Mouse (Mus musculus) heart, adult 18-20 months (tissue): ENCODE results near the gene Gm8332. TPM values are rescaled to one million over a fixed set of nuclear protein-coding genes. Genes with fewer than 3 reads are reported as not detected.
"Not testable (repeated sequence)": the region's sequence is repeated elsewhere in the genome, so short reads cannot be mapped to it uniquely, and the experiment has no call there.

Source experiments
- DNase-seq, 2 experiments: peaks; one replicate each; pipeline ENCODE4 v3.0.0; 2021 to 2022; ENCODE audit warnings: mixed read lengths in 1 of 2
- long read RNA-seq, 2 experiments: library from polyadenylated mRNA; stranded (forward); transcript quantifications; one replicate each; pipeline ENCODE4 v2.0.0; 2021
- total RNA-seq, 2 experiments: library from RNA; stranded (reverse); gene quantifications; 2 replicates each; pipeline ENCODE4 v1.2.3; 2021

The Gm8332 gene
- total RNA-seq = not detected
- long read RNA-seq, experiment 1 = 0 reads
- long read RNA-seq, experiment 2 = 0 reads

DNA sequence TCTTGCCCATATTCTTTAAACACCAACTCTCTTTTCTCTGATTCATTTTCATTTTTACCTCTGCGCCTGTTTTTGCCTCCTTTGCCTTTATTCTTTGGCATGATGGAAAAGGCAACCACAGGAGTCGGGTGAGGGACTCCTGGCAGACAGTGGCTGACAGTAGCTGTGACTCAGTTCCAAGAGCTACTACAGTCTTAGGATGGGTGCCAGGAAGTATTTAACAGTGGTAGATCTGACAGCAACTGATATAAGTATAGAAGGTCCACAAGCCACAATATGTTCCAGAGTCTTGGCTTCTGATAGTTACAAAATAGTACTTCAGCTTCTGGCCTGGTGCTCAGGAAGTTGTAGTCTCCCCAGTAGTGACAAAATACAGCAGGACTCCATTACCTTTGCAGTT lies at the start of gene Gm8332:
Gene Gm8332, minus strand, starts transcription at position 101 of the 400 bp plus-strand sequence.
- not testable (repeated sequence) for DNase-seq

DNA sequence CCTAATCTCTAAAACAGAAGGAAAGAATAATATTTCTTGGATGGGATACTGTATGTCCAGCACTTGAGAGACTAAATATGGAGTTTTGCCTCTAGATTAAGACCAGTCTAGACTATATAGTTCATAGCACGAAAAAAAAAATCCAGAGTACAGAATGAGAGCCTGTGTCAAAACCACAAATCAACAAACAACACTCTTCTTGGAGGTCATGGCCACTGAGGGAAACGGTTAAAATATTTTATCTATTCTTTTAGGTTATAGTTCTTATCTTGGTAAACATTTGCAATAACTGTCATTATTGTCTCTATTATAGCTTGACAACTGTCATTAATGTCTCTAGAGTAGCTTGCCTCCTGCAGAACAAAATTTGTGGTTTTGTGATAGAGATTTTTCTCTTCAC lies 47.3 kb upstream of the Gm8332 start:
- not testable (repeated sequence) for DNase-seq

DNA sequence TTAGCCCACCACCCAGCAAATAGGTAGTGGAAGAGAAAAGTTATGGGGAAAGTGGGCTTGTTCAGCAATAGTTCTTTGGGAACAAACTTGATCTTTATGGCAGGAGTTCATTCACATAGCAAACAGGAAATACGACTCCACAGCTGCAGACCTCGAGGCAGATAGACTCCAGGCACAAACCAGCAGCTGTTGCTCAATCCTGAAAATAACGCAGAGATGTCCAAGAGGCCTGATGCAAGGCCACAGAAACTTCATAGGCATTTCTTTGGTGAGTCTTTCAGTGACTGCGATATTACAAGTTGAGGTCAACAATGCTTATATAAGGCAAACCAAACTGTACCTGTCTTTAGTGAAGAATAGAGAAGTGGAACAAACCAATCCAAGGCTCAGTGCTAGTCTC lies 43.2 kb upstream of the Gm8332 start:
- DNase-seq = not testable (repeated sequence)

DNA sequence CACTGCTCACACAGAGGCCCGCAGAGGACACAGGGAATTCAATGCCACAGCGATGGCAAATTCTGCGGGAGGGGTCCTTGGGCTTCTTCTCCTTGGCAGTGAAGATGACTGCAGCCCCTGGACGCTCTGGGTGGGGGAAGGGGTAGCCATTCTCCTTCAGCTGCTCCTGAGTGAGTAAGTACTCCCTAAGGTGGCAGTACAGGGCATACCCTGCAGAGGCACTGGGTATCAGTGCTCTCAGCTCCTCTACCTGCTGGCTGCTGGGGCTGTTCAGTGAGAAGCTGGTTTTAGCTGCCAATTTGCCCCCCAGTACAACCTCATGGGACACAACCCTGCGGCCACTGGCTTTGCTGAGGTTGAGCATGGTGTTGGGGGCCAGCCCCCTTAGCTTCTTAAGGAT lies 35.3 kb upstream of the Gm8332 start:
- not testable (repeated sequence) for DNase-seq

DNA sequence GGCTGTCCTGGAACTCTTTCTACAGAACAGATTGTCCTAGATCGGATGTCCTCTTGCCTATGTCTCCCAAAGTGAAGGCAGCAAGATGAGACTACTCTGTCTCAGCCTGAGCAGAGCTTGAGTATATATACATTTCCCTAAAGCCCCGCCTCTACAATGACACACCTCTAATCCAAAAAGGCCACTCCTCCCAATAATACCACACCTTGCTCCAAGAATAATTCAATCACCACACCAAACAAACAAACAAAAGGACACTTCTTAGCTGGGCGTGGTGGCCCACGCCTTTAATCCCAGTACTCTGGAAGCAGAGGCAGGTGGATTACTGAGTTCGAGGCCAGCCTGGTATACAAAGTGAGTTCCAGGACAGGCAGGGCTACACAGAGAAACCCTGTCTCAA lies 24.5 kb upstream of the Gm8332 start, which contains the start of gene Gm5662:
Gene Gm5662, minus strand, starts transcription at position 101 of the 400 bp plus-strand sequence.
- DNase-seq = not testable (repeated sequence)

DNA sequence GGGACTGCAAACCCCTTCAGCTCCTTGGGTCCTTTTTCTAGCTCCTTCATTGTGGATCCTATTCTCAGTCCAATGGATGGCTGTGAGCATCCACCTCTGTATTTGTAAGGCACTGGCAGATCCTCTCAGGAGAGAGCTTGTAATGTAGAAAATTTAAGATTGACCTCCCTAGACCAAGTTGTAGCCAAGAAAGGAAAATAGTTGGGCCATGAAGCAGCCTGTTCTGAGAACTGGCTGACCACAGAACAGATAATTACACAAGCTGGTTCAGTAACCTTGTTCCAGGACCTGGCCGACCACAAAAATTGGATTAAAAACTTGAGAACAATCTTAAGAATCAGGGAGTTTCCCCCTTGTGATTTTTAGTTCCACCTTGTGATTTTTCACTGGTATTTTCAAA lies 7.3 kb upstream of the Gm8332 start:
- DNase-seq = no peak

DNA sequence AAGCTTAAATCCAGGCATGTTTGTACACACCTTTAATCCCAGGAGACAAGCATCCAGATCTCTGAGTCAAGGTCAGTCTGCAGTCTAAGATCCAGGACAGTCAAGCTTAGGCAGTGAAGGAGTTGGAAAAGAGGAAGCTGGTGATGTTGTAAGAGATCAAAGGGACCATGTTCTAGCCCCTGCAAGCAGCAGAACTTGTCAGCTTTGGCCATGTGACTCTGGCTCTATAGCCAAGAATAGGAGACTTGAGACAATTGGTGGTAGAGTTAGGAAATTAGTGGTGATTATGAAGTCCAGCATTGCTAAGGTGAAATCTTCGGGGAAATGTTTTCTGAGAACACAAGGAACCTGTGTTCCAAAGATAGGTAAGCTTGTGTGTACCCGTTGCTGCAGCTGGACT lies 6.0 kb upstream of the Gm8332 start:
- DNase-seq = not testable (repeated sequence)

DNA sequence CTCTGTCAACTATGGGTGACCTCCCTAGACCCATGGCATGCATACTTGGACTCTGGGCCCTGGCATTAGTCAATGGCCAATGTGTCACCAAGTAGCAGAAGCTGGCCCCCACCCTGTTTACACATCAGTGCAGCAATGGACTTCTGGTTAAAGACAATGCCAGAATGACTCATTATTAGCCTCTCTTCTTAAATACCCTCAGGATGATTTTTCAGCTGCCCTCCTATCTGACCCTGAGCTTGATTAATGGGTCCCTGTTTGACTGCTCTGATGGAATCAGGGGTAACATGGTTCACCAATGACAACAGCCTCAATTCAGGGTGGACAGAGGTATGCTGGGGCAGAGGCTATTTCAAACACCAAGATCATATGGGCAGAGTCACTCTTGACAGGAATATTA lies 4.1 kb downstream of the Gm8332 start:
- not testable (repeated sequence) for DNase-seq

DNA sequence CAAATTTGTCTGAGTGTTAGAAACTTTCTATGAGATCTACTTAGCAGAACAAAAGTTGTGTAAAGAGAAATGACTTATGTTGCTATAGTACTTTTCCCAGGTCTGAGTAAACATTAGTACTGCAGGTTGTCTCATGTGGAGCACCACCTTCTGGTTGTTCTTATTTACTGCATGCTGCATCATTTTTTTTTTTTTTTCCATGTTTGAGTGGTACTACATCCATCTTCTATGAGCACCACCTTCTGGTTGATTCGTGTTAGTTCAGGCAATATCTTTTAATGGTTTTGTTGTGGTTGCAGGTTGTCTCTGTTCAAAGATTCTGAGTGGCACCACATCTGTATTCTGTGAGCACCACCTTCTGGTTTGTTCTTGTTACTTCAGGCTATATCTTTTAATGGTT lies 7.0 kb downstream of the Gm8332 start:
- not testable (repeated sequence) for DNase-seq

DNA sequence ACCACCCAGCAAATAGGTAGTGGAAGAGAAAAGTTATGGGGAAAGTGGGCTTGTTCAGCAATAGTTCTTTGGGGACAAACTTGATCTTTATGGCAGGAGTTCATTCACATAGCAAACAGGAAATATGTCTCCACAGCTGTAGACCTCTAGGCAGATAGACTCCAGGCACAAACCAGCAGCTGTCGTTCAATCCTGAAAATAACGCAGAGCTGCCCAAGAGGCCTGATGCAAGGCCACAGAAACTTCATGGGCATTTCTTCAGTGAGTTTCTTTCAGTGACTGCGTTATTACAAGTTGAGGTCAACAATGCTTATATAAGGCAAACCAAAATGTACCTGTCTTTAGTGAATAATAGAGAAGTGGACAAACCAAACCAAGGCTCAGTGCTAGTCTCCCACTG lies 30.5 kb downstream of the Gm8332 start:
- DNase-seq = no peak

DNA sequence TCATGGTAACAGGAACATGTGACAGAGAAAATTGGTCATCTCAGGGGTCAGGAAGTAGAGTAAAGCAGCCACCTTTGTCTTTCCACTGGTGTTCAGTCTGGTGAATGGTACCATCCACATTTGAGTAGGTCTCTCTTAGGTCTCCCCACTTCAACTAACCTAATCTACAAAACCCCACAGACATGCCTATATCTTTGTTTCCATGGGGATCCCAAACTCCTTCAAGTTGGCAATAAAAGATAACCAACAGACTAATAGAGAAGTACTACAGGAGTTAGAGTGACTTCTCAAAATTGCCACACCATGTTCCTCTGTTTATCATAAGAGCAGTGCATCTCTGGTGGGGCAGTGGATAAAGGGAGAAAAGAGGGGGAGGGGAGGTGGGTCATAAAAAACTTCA lies 31.8 kb downstream of the Gm8332 start:
- not testable (repeated sequence) for DNase-seq

DNA sequence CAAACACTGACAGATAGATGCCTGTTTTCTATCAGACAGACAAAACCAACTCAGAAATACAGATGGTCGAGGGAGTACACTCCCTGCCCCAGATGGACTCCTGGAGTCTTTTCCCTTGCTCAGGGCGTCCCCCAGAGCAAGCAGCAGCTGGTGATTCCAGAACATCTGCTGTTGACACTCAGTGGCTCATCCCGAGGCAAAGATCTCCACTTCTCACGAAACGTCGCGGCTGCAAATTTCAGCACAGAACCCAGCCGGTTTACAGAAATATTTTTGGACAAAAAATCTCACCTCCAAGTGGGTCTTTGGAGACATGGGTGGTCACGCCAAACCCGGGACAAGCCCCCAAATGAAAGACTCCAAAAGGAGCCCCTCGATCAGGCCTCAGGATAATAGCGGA lies 35.3 kb downstream of the Gm8332 start:
- no peak for DNase-seq

DNA sequence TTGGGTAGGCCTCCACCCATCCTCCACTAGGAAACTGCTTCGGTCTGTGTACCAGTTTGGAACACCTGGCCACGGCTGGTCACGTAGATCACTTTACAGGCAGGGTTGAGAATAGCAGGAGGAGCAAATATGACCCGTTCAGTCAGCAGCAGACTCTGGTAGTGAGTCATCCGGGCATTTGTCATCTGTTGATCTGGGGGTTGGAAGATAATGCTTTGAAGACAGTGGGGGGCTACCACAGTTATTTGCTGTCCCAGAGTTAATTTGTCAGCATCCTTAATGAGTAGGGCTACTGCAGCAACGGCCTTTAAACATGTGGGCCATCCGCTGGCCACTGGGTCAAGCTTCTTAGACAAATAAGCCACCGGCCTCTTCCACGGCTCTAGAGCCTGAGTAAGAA lies 38.4 kb downstream of the Gm8332 start:
- DNase-seq = not testable (repeated sequence)

DNA sequence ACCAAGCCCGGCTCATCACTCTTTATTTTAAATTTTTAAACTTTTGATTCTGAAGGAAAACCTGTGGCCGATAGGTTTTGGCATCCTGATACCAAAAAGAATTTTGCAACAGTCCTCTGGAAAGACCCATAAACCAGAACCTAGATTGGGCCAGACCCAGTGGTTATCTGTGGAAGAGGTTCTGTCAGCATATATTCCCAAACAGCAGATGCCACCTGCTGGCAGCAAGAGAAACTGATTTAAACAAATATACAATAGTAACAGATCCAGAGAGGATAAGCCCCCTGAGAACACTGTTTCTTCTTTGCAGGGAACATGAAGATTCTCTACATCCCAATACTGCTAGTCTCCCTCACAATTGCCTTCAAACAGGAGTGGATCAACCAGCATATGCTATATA lies 47.0 kb downstream of the Gm8332 start:
- no peak for DNase-seq

Other genes starting within 250 kb of the Gm8332 start
- not detected for gene Gm2075, start 238.3 kb downstream of the Gm8332 start, total RNA-seq
- not detected for gene Gm6803, start 231.3 kb downstream of the Gm8332 start, total RNA-seq
- not detected for gene Gm2056, start 223.1 kb downstream of the Gm8332 start, total RNA-seq
- gene Gm16368, start 166.4 kb downstream of the Gm8332 start, total RNA-seq = not detected
- gene Gm10436, start 68.0 kb downstream of the Gm8332 start, total RNA-seq = not detected
- not detected for gene Gm5662, start 24.4 kb upstream of the Gm8332 start, total RNA-seq
- not detected for gene Gm5039, start 73.9 kb upstream of the Gm8332 start, total RNA-seq
- 10 to 100 TPM; 23.4 to 28.1 TPM for gene Adck1, start 110.5 kb upstream of the Gm8332 start, total RNA-seq